Mouse (Mus musculus) right cerebral cortex, postnatal 4 days (tissue): ENCODE data around the gene Inpp4a.
A peak's percentile ranks its signal among the peaks of the same experiment; 100 is the strongest.

Experiments
- DNase-seq: peaks from one replicate; pipeline ENCODE4 v3.0.0-alpha.2; 2022

The Inpp4a gene

GRCm38 (mm10) chr1:37359395-37360092 is 59.9 kb downstream of the Inpp4a start:
- DNase-seq: no peak

- DNase-seq: no peak
Measured at GRCm38 (mm10) chr1:37360781-37361180, 61.1 kb downstream of the Inpp4a start.

- no peak for DNase-seq
Measured at GRCm38 (mm10) chr1:37362721-37363120, 63.1 kb downstream of the Inpp4a start.

GRCm38 (mm10) chr1:37368125-37368524 is 68.5 kb downstream of the Inpp4a start:
- DNase-seq: no peak

- no peak for DNase-seq
Measured at GRCm38 (mm10) chr1:37368768-37369385, 69.2 kb downstream of the Inpp4a start.

- no peak for DNase-seq
Measured at GRCm38 (mm10) chr1:37376177-37376576, 76.5 kb downstream of the Inpp4a start.

- DNase-seq: no peak
Measured at GRCm38 (mm10) chr1:37376751-37377150, 77.1 kb downstream of the Inpp4a start.

GRCm38 (mm10) chr1:37378095-37378494 is 78.4 kb downstream of the Inpp4a start:
- DNase-seq: no peak

- DNase-seq: no peak
Measured at GRCm38 (mm10) chr1:37379536-37379935, 79.9 kb downstream of the Inpp4a start.

GRCm38 (mm10) chr1:37380913-37381312 is 81.2 kb downstream of the Inpp4a start:
- DNase-seq: no peak

- DNase-seq: no peak
Measured at GRCm38 (mm10) chr1:37384304-37384703, 84.6 kb downstream of the Inpp4a start.

- no peak for DNase-seq
Measured at GRCm38 (mm10) chr1:37386448-37386971, 86.8 kb downstream of the Inpp4a start.

GRCm38 (mm10) chr1:37393174-37393573 is 93.5 kb downstream of the Inpp4a start:
- DNase-seq: peak; percentile 18

GRCm38 (mm10) chr1:37396481-37396880 is 96.8 kb downstream of the Inpp4a start:
- no peak for DNase-seq

GRCm38 (mm10) chr1:37398961-37399360 is 99.3 kb downstream of the Inpp4a start:
- no peak for DNase-seq

- DNase-seq: no peak
Measured at GRCm38 (mm10) chr1:37399734-37400133, 100.1 kb downstream of the Inpp4a start.

GRCm38 (mm10) chr1:37401687-37402086 is 102.0 kb downstream of the Inpp4a start:
- DNase-seq: peak; percentile 55

- DNase-seq: no peak
Measured at GRCm38 (mm10) chr1:37405137-37405536, 105.5 kb downstream of the Inpp4a start.

GRCm38 (mm10) chr1:37407228-37407627 is 107.6 kb downstream of the Inpp4a start:
- DNase-seq: no peak

GRCm38 (mm10) chr1:37408059-37408458 is 108.4 kb downstream of the Inpp4a start:
- DNase-seq: no peak

GRCm38 (mm10) chr1:37408678-37409077 is 109.0 kb downstream of the Inpp4a start:
- no peak for DNase-seq

GRCm38 (mm10) chr1:37409647-37410046 is 110.0 kb downstream of the Inpp4a start:
- DNase-seq: no peak

- DNase-seq: no peak
Measured at GRCm38 (mm10) chr1:37415394-37415793, 115.7 kb downstream of the Inpp4a start.

GRCm38 (mm10) chr1:37419420-37419819 is 119.8 kb downstream of the Inpp4a start:
- peak; percentile 64 for DNase-seq
